Mouse (Mus musculus) embryonic facial prominence, embryonic 11.5 days (tissue): Measurements from ENCODE around the gene Atxn2. TPM values are rescaled to one million over a fixed set of nuclear protein-coding genes. Genes with fewer than 3 reads are reported as not detected.

ENCODE experiments used
- ATAC-seq: fragments of 200-750 bp; cut with Nextera tagmentation; replicated peaks from 2 replicates; pipeline ENCODE4 v1.8.0; 2017; ENCODE audit warnings: low read depth; ENCODE audit not compliant: insufficient number of reproducible peaks, low FRiP score, low TSS enrichment
- DNase-seq: peaks from one replicate; pipeline ENCODE4 v3.0.0-alpha.2; 2015; ENCODE audit warnings: low spot score
- H3K27ac ChIP-seq: fragments of 300-500 bp; sonication (generic); replicated peaks from 2 replicates; pipeline ENCODE4 v1.5.1; 2014; ENCODE audit warnings: mild to moderate bottlenecking, low read depth, low read length, control low read depth
- H3K27me3 ChIP-seq: fragments of 300-500 bp; sonication (generic); 2 replicates; pipeline ENCODE4 v1.6.1; 2014; ENCODE audit warnings: mild to moderate bottlenecking, low read length, moderate library complexity, mixed read lengths; ENCODE audit not compliant: control insufficient read depth, insufficient read depth
- H3K36me3 ChIP-seq: fragments of 300-500 bp; sonication (generic); replicated peaks from 2 replicates; pipeline ENCODE4 v1.6.1; 2014; ENCODE audit warnings: low read depth, mild to moderate bottlenecking, low read length, moderate library complexity, mixed read lengths; ENCODE audit not compliant: control insufficient read depth, insufficient read depth
- H3K4me1 ChIP-seq: fragments of 300-500 bp; sonication (generic); 2 replicates; pipeline ENCODE4 v1.6.1; 2014; ENCODE audit warnings: low read length, mixed read lengths; ENCODE audit not compliant: control insufficient read depth, insufficient read depth
- H3K4me2 ChIP-seq: fragments of 300-500 bp; sonication (generic); 2 replicates; pipeline ENCODE4 v1.6.1; 2014; ENCODE audit warnings: low read depth, mild to moderate bottlenecking, control low read depth, low read length, moderate library complexity
- H3K4me3 ChIP-seq: fragments of 300-500 bp; sonication (generic); 2 replicates; pipeline ENCODE4 v1.5.1; 2014; ENCODE audit warnings: low read depth, low read length, control low read depth
- H3K9ac ChIP-seq: fragments of 300-500 bp; sonication (generic); replicated peaks from 2 replicates; pipeline ENCODE4 v1.6.1; 2014; ENCODE audit warnings: mild to moderate bottlenecking, control low read depth, low read length
- H3K9me3 ChIP-seq: fragments of 300-500 bp; sonication (generic); replicated peaks from 2 replicates; pipeline ENCODE4 v1.6.1; 2016; ENCODE audit warnings: mild to moderate bottlenecking, low read length, inconsistent platforms, mixed read lengths; ENCODE audit not compliant: control insufficient read depth
- WGBS: fragments of 180-500 bp; shearing (Covaris S2); extraction: QIAGEN DNeasy Blood & Tissue Kit; methylation state at CpG from one replicate; pipeline ENCODE4 v1.1.7; 2014; 5-methylcytosine and 5-hydroxymethylcytosine counted together
- polyA plus RNA-seq: library from polyadenylated mRNA; unstranded; fragments of >200 nt; fragmentation: Nextera tagmentation; extraction: Ambion mirVana; gene quantifications from 2 replicates; pipeline ENCODE4 v1.2.1, GENCODE M21; 2014

Atxn2 gene
- polyA plus RNA-seq, 1 experiment from 2014 or later: 61.5 TPM

DNA sequence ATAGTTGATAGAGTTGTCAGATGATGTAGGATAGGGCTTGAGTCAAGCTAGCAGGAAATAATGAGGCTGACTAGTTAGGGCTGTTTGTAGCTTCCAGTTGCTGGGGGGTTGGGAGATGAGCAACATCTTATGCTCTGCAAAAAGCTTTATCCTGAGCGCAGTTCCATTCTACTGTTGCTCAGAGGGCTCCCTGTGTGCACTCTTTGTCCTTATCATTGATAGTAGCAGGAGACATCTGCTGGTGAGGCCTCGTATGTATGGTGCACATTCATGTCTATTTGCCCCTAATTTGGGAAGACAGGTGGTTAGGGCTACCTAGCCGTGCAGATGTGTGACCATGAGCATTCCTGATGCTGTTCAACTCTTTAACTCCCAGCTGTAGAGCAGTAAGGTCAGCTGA lies 60.5 kb downstream of the Atxn2 start:
- H3K27me3 ChIP-seq: no peaks in the 10 kb centered on the region
- ATAC-seq: no peak
- H3K9me3 ChIP-seq: no peaks in the 10 kb centered on the region
- H3K36me3 ChIP-seq: peaks cover 4% of the 10 kb centered on the region
- no peak overlapping the region for H3K4me2 ChIP-seq
- no peak overlapping the region for H3K27ac ChIP-seq
- H3K9ac ChIP-seq: no peak overlapping the region
- H3K4me1 ChIP-seq: no peaks in the 10 kb centered on the region
- no peak overlapping the region for H3K4me3 ChIP-seq
- DNase-seq: no peak
- WGBS: 88% methylated on average over 3 of the region's 3 CpGs

DNA sequence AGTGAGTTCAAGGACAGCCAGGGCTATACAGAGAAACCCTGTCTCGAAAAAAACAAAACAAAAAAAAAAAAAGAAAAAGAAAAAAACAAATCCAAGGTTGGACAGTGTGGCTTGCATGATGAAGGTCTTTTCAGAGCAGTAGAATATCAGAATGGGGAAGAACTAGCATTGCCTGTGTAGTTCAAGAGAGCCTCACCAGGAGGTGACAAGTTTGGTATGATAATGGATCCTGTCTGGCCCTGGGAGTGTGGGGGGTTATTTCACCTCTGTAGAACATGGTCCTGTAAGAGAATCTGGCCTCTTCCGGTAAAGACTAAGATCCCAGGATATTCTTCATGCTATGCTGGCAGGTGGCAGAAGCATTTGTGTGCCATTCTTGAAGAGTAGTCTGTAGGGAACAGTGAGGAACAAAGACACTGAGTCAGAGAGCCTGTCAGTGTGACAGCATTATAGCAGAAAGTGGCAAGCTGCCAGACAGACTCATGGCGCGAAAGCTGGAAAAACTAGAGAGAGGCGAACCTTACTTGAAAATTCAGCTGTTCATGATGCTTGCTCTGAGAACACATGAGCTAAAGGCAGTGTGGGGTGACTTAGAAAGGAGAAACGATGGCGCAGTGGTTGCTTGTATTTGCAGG lies 67.5 kb downstream of the Atxn2 start:
- Histone ChIP-seq H3K9me3 (no peaks in the 10 kb centered on the region), H3K27ac (no peak overlapping the region), H3K4me2 (no peak overlapping the region), H3K4me3 (no peak overlapping the region), H3K4me1 (no peaks in the 10 kb centered on the region), H3K36me3 (0 out of 2 replicates have a peak, but pooled peaks cover 2% of the 10 kb centered on the region), H3K9ac (no peak overlapping the region), H3K27me3 (no peaks in the 10 kb centered on the region)
- ATAC-seq: no peak
- WGBS: 92% methylated on average over 7 of the region's 7 CpGs
- no peak for DNase-seq

DNA sequence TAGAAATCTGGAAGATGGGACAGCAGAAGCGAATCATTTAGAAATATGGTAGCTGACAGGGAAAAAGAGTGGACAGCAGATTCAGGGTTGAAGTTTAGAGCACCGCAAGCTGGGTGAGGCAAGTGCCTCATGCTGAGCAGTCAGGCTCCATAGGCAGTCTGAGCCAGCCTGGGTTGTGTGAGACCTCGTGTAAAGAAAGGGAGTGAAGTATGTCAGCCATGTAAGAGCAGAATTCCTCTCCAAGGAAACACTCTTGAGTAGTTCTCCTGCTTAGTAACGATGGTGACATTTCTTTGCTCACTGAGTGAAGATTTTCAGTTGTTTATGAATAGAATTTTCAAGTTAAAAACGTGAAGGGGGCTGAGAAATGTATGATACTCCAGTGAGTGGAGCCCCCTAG lies 69.0 kb downstream of the Atxn2 start:
- Histone ChIP-seq H3K9ac (no peak overlapping the region), H3K4me2 (no peak overlapping the region), H3K27me3 (no peaks in the 10 kb centered on the region), H3K4me3 (no peak overlapping the region), H3K9me3 (no peaks in the 10 kb centered on the region), H3K36me3 (peaks cover 4% of the 10 kb centered on the region), H3K4me1 (no peaks in the 10 kb centered on the region), H3K27ac (no peak overlapping the region)
- ATAC-seq (no peak), DNase-seq (no peak)
- WGBS: 83% methylated on average over 5 of the region's 5 CpGs

DNA sequence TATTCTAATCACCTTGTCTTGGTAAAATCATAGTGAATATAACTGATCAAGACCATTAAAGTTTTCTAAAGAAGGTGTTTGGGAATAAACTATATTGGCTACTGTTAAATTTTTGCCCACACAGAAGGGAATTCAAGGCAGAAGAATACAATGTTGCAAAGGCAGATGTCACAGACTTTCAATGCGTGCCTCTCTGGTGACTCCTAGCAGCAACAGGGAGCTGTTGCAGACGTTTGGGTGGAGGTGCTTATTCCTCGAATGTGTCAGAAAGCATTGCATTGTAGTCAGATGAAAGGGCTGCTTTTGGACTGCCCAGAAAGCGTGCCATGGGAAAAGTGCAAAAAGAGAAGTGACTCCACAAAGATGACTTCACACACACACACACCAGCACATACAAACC lies 71.3 kb downstream of the Atxn2 start:
- ATAC-seq: no peak
- Histone ChIP-seq H3K4me3 (no peak overlapping the region), H3K4me1 (no peaks in the 10 kb centered on the region), H3K9me3 (no peaks in the 10 kb centered on the region), H3K27ac (no peak overlapping the region), H3K9ac (no peak overlapping the region), H3K27me3 (no peaks in the 10 kb centered on the region), H3K36me3 (peaks cover 7% of the 10 kb centered on the region), H3K4me2 (no peak overlapping the region)
- DNase-seq: no peak
- WGBS: 72% methylated on average over 4 of the region's 4 CpGs

DNA sequence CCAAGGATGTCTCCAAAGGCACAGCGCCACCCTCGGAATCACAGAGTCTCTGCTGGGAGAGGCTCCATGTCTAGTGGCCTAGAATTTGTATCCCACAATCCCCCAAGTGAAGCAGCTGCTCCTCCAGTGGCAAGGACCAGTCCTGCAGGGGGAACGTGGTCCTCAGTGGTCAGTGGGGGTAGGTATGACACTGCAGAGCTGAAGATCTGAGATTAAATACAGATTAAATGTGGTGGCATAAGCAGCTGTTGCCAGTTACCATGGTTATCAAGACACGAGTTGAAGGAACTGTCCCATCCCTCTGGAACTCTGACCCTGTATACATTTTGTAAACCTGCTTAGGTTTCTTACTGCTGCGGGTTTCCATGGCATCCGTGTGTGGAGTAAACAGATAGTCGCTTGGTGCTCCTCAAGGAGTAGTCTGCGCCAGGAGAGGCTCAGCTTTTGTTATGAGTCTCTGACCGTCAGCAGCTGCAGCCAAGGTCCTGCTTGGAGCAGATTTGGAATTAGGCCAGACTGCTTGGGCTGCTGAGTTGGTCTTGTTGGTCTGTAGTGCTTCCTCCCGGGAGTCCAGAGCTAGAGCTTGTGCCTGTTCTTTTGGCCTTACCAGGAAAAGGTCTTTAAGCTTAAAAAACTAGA lies 72.8 kb downstream of the Atxn2 start:
- ATAC-seq: no peak
- Histone ChIP-seq H3K27me3 (no peaks in the 10 kb centered on the region), H3K4me3 (no peak overlapping the region), H3K4me1 (no peaks in the 10 kb centered on the region), H3K36me3 (peaks cover 5% of the 10 kb centered on the region), H3K9ac (no peak overlapping the region), H3K4me2 (no peak overlapping the region), H3K27ac (no peak overlapping the region), H3K9me3 (no peaks in the 10 kb centered on the region)
- 82% methylated on average over 10 of the region's 10 CpGs for WGBS
- DNase-seq: no peak

DNA sequence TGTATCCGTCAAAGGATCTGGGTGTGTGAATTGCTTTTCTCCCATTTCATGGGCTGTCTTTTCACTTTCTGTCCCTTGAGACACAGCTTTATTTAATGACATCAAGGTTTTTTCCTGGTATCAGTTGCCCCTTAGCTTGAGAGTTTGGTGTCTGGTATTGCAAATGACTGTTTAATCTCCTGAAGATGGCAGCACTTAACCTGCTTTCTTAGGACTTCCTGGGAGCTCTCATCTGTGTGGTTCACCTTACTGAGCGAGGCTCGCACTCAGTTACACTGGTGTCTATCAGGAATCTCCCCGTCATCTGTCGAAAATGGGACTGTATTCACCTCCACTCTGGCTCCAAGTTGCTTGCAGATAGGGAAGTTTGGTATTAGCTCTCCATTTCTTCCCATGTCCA lies 79.9 kb downstream of the Atxn2 start:
- 95% methylated on average over 5 of the region's 5 CpGs for WGBS
- Histone ChIP-seq H3K36me3 (0 out of 2 replicates have a peak, but pooled peaks cover 2% of the 10 kb centered on the region), H3K4me2 (no peak overlapping the region), H3K27me3 (no peaks in the 10 kb centered on the region), H3K4me1 (no peaks in the 10 kb centered on the region), H3K9ac (no peak overlapping the region), H3K9me3 (no peaks in the 10 kb centered on the region), H3K27ac (no peak overlapping the region), H3K4me3 (no peak overlapping the region)
- no peak for DNase-seq
- no peak for ATAC-seq

GRCm38 (mm10) chr5:121795800-121796199 lies 84.7 kb downstream of the Atxn2 start:
- Histone ChIP-seq H3K4me3 (no peak overlapping the region), H3K4me1 (no peaks in the 10 kb centered on the region), H3K9ac (no peak overlapping the region), H3K27me3 (no peaks in the 10 kb centered on the region), H3K27ac (no peak overlapping the region), H3K9me3 (no peaks in the 10 kb centered on the region), H3K4me2 (no peak overlapping the region), H3K36me3 (peaks cover 8% of the 10 kb centered on the region)
- DNase-seq: no peak
- no peak for ATAC-seq
- 79% methylated on average over 3 of the region's 3 CpGs for WGBS

DNA sequence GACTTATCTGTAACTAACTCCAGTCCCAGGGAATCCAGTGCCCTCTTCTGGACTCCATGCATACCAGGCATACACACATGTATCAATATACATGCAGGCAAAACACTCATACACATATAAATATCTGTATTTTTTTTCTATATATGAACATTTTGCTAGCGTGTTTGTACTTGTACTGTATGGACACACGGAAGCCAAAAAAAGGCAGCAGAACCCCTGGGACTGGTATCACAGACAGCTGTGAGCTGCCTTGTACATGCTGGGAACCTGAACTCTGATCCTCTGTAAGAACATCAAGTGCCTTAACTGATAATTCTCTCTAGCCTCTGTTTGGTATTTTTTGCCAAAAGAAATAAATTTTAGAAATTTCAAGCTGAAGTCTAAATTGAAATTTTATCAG lies 87.3 kb downstream of the Atxn2 start:
- Histone ChIP-seq H3K9ac (no peak overlapping the region), H3K4me2 (no peak overlapping the region), H3K9me3 (no peaks in the 10 kb centered on the region), H3K27ac (no peak overlapping the region), H3K36me3 (peaks cover 10% of the 10 kb centered on the region), H3K27me3 (no peaks in the 10 kb centered on the region), H3K4me3 (no peak overlapping the region), H3K4me1 (no peaks in the 10 kb centered on the region)
- ATAC-seq: no peak
- 97% methylated on average over 2 of the region's 2 CpGs for WGBS
- DNase-seq: no peak
